Mouse (Mus musculus) MEL (cell line): ENCODE measurements around the gene Esf1.

Source experiments
- CHD2 ChIP-seq: IDR thresholded peaks from 2 replicates; pipeline ENCODE4 v1.6.1; 2011; ENCODE audit warnings: low read length, improper control_type of control experiment
- CTCF ChIP-seq, 3 experiments: IDR thresholded peaks in 2 of 3; conservative IDR thresholded peaks in 1 of 3; 2 replicates each; pipeline ENCODE4 v1.5.1; 2011 to 2012; ENCODE audit warnings: low read length in 3 of 3, low read depth in 2 of 3, mild to moderate bottlenecking in 2 of 3, improper control_type of control experiment in 1 of 3, inconsistent platforms in 1 of 3, mixed read lengths in 1 of 3, moderate library complexity in 1 of 3; ENCODE audit not compliant: control insufficient read depth in 1 of 3, insufficient read depth in 1 of 3, poor library complexity in 1 of 3, severe bottlenecking in 1 of 3
- GABPA ChIP-seq: IDR thresholded peaks from 2 replicates; pipeline ENCODE4 v1.6.1; 2012; ENCODE audit warnings: low read depth, mild to moderate bottlenecking, inconsistent platforms, low read length, improper control_type of control experiment, moderate library complexity
- GATA1 ChIP-seq: IDR thresholded peaks from 2 replicates; pipeline ENCODE4 v1.6.1; 2011; ENCODE audit warnings: low read depth, low read length, improper control_type of control experiment
- MAZ ChIP-seq: IDR thresholded peaks from 2 replicates; pipeline ENCODE4 v1.6.1; 2012; ENCODE audit warnings: low read depth, mild to moderate bottlenecking, inconsistent platforms, low read length, improper control_type of control experiment
- MEF2A ChIP-seq: IDR thresholded peaks from 2 replicates; pipeline ENCODE4 v1.6.1; 2014; ENCODE audit warnings: low read depth, mild to moderate bottlenecking, inconsistent platforms, low read length, improper control_type of control experiment; ENCODE audit not compliant: poor library complexity, insufficient replicate concordance, severe bottlenecking; ENCODE audit errors: extremely low read depth
- POLR2A ChIP-seq, 2 experiments: IDR thresholded peaks; 2 replicates each; pipeline ENCODE4 v1.6.1; 2011 to 2012; ENCODE audit warnings: low read length in 2 of 2, mild to moderate bottlenecking in 2 of 2, control low read depth in 1 of 2, improper control_type of control experiment in 1 of 2, low read depth in 1 of 2, moderate library complexity in 1 of 2; ENCODE audit not compliant: control insufficient read depth in 1 of 2, insufficient read depth in 1 of 2, poor library complexity in 1 of 2
- RAD21 ChIP-seq: IDR thresholded peaks from 2 replicates; pipeline ENCODE4 v1.6.1; 2011; ENCODE audit warnings: mild to moderate bottlenecking, low read depth, low read length, improper control_type of control experiment
- TAL1 ChIP-seq: IDR thresholded peaks from 2 replicates; pipeline ENCODE4 v1.6.1; 2012; ENCODE audit warnings: mild to moderate bottlenecking, inconsistent platforms, low read length, moderate library complexity, mixed read lengths
- ZMIZ1 ChIP-seq: IDR thresholded peaks from 2 replicates; pipeline ENCODE4 v1.6.1; 2012; ENCODE audit warnings: low read depth, mild to moderate bottlenecking, inconsistent platforms, low read length, improper control_type of control experiment, moderate library complexity
- ZNF384 ChIP-seq: IDR thresholded peaks from 2 replicates; pipeline ENCODE4 v1.6.1; 2012; ENCODE audit warnings: low read depth, mild to moderate bottlenecking, inconsistent platforms, low read length, improper control_type of control experiment

GRCm38 (mm10) chr2:140203756-140204155, 33.4 kb upstream of the Esf1 start:
- TF ChIP-seq CTCF (IDR thresholded peaks at IDR 0.05 in 2 of 3, conservative IDR thresholded peaks at IDR 0.05 in 1 of 3; ENCODE audit: control insufficient read depth in 1 of 3, insufficient read depth in 1 of 3, low read depth in 2 of 3, low read length in 3 of 3, poor library complexity in 1 of 3, severe bottlenecking in 1 of 3): no peak
- TF ChIP-seq MAZ: no peak
- TF ChIP-seq POLR2A (IDR thresholded peaks at IDR 0.05; ENCODE audit: control insufficient read depth in 1 of 2, insufficient read depth in 1 of 2, low read depth in 1 of 2, low read length in 2 of 2, poor library complexity in 1 of 2): no peak
- TF ChIP-seq GATA1: no peak
- no peak for TF ChIP-seq ZMIZ1
- no peak for TF ChIP-seq GABPA
- no peak for TF ChIP-seq TAL1
- no peak for TF ChIP-seq MEF2A
- no peak for TF ChIP-seq ZNF384
- TF ChIP-seq CHD2: no peak
- no peak for TF ChIP-seq RAD21
